Mouse (Mus musculus) CD4-positive, CD25-positive, alpha-beta regulatory T cell, adult 4 months (primary cell): ENCODE results near the gene Sap30. TPM values are rescaled to one million over a fixed set of nuclear protein-coding genes. Genes with fewer than 3 reads are reported as not detected.
"Not testable (repeated sequence)": the region's sequence is repeated elsewhere in the genome, so short reads cannot be mapped to it uniquely, and the experiment has no call there.

ENCODE experiments used
- ATAC-seq: one replicate; pipeline ENCODE4 v1.8.0; 2017
- polyA plus RNA-seq, 2 experiments: library from polyadenylated mRNA; unstranded; fragments of 100-300 nt; shearing (Covaris generic); gene quantifications; one replicate each; pipeline ENCODE4 v1.2.1; 2017

Gene Sap30
- polyA plus RNA-seq, 2 experiments from 2014 or later = 0.36 TPM; not detected in 1

DNA sequence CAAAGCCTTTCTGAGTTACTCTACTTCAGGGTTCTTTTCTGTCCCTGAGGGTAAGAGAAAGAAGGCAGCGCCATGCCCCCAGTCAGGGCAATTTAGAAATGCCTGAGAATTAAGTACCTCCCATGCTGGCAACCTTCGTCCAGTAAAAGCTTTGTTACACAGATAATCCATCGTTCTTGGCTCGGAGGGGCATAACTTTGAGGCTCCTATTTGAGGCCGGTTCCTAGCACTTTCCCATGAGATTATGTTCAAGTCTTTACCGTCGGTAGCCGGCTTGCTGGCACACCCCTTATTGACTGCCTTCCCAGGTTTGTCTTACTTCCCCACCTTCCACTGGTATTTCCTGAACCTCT, 10.8 kb upstream of the Sap30 start:
- no peak for ATAC-seq

DNA sequence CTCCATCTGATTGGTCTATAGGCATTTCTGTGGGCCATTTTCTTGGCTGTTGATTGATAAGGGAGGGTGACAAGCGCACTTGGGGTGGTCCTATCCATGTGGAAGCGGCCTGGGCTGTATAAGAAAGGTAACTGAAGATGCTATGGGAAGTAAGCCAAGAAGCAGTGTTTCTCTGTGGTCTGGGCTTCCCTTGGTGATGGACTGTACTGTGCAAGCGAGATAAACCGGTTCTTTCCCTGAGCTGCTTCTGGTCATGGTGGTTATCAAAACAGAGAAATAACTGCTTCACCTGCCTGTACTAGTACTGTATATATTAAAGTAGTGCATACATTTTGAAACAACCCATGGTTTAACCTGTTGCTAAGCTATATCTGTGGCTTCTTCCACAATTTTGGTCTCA, 4.2 kb upstream of the Sap30 start:
- ATAC-seq = no peak

DNA sequence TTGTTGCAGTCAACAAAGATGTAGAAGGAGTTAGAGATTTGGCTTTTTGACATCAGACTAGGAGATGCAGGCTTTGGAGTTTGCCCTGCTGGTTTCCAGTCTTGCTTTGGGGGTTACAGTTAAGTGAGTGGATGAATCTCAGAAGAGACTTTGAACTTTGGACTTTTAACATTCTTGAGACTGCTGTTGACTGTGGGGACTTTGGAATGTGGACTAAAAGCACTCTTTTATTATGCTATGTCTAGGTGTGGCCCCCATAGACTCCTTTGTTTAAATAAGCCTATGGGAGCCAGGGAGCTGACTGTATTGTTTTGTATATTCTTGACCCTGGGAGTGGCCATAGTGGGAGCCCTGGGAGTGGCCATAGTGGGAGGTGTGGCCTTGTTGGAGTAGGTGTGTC, 2.2 kb upstream of the Sap30 start:
- no peak for ATAC-seq

DNA sequence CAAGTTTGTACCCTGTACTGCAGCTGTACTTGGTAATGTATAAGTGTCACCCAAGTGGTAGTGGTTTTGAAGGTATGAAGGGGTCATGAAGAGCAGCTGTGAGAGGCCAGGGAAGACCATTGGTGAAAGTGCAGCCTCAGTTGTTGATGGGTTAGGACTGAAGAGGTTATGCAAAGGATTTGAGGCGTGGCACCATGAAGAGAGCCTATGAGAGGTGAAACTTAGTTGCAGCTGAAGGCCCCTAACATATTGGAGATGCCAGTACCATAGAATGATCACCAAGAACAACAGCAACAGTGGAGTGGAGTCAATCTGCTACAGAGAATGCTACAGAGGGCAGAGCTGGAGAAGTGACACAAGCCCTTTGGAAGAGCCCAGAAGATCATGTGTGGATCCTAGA, 1.7 kb upstream of the Sap30 start:
- no peak for ATAC-seq

DNA sequence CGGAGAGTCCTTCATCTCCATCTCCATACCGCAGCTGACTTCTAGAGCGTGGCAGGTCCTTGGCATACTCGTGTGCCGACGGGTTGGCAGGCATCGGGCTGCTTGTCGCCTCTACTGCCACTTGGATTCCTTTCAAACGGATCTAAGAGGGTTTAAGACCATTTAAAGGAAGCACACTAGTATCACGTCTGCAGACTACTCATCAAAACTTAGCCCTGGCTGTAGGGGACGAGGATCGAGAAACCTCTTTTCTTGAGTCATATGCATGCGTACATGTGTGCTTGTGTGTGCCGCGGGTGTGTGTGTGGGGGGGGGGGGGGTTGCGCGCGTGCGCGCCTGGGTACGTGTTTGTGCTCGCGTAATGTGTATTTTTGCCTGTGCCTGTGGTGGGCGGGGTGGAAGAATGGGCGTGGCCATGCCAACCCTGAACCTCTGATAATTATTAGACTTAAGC, 679 bp upstream of the Sap30 start:
- ATAC-seq = peak; percentile 47

DNA sequence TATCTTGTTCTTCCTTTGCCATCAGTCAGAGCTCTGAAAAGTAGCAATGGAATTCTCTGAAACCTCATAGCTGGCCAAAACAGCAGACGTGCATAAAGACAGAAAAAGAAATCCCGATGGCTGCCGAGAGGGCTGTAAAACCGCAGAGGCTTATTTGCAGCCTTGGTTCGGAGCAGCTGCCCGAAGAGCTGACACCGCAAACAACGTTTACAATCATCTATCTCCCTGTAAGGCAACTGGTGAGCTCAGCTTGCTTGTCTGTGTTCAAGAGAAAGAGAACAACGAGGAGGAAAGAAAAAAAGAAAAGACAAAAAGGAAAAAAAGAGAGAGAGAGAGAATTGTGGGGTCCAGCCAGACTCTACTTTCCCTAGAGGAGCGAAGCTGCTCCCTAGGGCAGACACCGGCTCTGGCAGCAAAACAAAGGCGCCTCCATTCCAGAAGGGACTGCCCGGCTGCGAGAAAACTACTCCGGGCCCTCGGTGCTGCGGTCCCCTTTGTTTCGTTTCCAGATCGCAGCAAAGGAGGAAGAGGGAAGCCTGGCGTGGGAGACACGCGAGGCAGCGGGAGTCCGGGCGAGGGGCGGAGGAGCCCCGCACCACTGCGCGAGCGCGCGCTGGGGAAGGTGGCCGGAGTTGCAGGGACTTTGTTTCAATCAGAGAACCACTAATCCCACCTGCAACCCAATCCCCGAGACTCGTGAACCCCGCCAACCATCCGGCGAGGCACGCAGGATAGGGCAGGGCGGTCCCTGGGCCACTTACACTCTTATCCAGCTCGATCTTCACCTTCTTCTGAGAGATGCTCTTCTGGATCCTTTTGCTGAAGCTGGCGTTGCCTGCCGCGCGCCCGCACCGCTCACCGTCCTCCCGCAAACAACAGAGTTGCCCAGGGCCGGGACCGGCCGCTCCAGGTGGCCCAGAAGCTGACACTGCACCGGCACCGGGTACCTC, 894 bp downstream of the Sap30 start:
- ATAC-seq = peak; percentile 14

DNA sequence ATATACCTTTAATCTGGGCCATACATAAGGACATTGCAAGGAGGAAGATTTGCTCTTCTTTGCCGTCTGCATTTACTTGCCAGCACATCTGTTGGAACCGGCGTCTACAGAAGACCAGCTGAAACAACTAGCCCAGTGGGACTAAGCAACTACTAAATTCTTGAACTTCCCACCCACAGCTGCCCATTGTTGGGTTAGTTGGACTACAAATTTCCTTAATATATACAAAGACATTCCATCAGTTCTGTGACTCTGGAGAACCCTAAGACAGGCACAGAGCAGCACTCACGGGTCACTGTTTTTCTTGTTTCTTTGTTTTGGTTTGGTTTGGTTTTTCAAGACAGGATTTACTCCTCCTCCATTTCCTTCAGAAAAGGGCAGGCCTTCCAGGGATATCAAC, 7.1 kb downstream of the Sap30 start:
- no peak for ATAC-seq

DNA sequence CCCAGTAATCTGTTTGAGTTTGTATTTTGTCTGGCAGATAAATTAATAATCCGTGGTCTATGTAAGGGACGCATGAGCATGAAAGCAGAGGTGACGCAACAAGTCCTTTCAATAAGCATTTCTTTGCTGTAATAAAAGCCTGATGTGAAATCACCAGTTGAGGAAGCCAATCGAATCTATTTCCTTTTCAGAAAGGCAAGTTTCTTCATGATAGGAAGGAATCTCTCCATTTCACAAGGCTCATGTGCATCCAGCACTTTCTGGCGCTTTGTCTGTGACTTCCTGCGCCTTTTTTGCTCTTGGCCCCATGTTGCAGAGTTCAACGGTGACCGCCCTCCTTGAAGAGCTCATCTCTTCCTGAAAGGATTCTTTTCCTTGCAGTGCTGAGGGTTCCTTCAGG, 8.0 kb downstream of the Sap30 start:
- ATAC-seq = no peak

DNA sequence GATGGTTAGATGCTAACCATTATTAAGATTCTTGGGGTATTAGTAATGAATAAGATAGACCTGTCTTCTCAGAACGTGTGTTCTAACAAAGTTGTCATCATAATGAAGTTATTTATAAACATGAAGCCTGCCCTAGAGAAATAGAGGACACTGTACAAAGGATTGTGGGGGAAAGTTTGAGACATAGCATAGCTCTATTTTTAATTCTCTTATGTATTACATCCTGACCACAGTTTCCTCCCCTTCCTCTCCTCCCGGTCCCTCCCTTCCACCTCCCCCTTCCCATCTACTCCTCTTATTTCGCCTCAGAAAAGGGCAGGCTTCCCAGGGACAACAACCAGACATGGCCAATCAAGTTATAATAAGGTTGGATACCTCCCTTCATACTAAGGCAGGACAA, 9.3 kb downstream of the Sap30 start:
- ATAC-seq = no peak

DNA sequence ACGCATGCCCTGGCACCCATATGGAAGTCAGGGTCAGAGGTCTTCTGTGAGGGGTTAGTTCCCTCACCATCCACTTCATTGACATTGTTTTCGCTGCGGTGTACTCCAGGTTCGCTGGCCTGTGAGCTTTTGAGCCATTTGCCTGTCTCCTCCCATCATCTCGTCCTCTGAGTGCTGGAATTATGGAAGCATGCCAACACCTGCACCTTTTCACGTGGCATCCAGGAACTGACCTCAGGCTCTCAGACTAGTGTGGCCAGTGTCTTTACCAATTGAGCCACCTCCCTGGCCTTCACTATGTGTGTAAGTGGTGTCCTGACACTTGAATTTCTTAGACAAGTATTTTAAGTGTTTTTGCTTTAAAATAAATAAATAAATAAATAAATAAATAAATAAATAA, 13.9 kb downstream of the Sap30 start:
- no peak for ATAC-seq

DNA sequence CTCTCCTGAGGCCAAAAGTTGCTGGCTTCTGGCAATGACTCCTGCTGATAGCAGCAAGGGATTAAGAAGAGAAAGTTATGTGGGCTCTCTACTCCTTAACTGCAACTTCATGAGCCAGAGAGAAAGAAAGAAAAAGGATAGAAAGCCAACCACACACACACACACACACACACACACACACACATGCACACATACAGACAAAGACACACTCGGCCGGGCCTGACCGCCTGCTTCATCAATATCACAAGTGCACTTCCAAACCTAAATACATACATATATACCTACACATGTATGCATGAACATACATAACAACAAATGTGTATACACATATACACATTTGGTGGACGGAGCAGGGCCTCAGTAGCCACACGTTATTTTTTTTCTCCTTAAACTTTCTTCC, 16.8 kb downstream of the Sap30 start:
- no peak for ATAC-seq

DNA sequence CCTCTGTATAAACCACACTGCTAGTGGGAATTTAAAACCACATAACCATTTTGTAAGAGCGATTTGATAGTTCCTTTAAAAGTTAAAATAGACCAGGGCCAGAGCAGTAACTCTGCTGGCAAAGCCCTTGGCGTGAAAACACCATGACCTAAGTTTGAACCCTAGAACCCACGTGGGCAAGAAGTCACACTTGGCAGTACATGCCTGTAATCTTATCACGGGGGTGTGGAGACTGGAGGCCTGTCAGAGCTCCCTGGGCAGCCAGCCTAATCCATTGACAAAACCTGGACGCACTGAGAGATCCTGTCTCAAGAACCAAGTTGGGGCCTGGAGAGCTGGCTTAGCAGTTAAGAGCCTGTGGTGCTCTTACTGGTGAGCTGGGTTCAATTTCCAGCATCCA, 19.0 kb downstream of the Sap30 start:
- ATAC-seq = no peak

DNA sequence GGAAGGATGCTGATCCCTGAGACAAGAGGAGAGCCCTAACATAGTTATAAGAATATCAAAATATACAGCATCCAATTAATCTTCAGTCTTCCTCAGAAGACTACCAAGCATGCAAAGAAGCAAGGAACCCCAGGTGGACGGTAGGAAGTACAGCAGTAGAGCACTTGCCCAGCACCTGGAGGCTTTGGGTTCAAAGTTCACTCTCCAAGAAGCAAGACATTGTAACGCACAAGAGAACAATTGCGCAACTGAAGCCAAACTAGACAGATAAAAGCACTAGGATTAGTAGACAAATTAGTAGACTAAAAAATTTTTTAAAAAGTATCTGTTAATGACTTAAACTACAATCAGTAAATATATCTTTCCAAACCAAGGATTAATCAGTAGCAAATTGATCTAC, 23.9 kb downstream of the Sap30 start:
- ATAC-seq = no peak

DNA sequence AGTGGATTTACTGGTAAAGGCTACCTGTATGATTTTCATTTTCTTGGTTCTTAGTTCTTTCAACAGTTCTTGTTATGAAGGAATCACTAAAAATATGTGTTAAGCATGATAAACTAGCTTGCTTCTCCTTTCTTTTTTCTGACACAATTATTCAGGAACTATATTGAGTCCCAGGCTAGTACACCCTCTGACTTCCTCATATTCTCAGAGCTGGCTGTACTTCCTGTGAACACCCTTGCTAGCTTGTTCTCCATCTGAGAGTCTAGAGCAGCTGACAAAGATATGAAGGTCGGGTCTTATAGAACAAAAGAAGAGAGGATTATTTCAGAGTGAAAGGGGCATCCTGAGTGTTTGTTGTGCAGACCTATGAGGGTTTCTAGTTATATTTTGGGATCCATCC, 24.8 kb downstream of the Sap30 start:
- no peak for ATAC-seq

DNA sequence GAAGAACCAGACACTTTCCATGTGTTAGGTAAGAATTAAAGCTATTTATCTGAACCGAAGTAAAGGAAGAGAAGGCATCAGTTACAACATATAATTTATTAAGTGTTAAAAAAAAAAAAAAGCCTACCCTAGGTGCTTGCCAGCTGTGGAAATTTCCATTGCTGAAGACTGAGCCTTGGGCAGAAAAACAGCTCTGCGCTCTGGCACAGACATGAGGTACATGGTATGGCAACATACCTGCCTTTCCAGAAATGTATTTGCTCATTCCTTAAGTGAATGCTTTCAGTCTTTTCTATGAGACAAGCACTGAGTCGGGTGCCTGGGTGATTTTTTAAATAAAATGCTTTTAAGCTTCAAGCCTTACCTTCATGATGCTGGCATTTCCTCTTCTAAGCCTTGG, 29.7 kb downstream of the Sap30 start:
- no peak for ATAC-seq

DNA sequence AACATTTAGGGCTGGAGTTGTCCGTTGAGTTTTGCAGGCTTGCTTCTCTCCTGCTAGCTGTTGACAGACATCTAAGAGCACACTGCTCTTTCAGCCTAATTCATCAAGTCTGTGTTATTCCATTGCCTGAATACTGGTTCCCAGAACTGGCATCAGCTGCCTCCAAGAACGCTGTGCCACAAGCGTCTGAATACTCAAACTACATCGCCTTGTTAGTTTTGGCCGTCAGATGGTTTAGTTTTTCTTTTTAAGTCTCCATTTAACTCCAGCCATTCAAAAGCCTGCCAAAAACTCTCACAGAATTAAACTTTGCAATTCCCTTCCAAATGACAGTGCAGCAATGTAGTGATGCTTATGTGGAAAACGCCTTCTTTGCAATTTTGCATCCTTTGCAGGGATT, 30.5 kb downstream of the Sap30 start:
- no peak for ATAC-seq

DNA sequence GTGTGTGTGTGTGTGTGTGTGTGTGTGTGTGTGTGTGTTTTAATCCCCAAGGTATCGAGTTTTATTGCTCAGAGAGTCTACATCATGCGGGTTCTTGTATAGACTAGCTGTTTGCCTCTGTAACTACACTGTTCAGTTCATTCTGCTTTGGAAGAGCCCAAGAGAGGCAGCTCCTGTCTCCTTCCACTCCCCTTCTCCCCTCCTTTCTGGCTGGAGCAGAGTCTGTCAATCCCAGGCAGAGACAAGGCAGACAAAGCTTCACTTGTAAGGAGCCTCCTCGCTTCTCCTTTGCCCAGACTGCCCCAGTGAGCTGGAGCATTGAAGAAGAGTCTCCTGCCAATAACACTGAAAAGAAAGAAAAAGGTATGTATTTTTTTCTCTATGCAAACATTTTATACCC, 31.9 kb downstream of the Sap30 start, which contains the start of gene Scrg1:
Scrg1 (plus strand) TSS at position 159 of the 400 bp plus-strand sequence.
- ATAC-seq = no peak

DNA sequence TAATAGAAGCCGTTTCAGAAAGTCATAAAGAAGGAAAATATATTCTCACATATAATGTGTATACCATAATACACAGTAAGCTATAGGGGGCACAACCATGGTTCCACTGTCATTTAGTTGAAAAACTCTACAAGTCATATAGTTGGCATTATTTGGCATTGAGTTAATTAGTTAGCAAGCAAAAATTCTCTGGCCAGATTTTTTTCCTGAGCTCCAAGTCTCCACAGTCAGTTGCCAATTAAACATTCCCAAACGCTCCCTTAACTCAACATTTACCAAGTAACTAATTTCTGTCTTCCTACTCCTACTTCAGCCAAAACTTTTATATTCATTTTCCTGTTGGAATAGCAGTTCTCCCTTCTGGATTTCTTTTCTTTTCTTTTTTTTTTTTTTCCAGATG, 34.3 kb downstream of the Sap30 start:
- no peak for ATAC-seq

DNA sequence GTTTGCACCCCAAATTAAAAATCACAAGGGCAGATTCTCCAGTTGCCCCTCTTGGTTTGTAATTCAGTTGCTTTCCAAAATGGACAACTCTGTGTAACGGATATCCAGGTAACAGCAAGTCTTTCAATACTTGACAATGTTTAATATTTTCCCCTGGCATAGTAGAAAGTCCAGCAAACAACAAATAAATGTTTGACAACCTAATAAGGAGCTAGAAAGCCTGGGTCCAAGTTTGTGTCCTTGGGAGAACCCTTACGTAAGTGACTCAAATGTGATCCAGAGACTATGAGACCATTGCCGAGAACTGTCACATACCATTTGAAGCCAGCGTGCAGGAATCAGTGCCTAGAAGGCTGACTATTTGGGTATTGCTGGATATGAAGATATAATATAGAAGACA, 35.8 kb downstream of the Sap30 start:
- no peak for ATAC-seq

DNA sequence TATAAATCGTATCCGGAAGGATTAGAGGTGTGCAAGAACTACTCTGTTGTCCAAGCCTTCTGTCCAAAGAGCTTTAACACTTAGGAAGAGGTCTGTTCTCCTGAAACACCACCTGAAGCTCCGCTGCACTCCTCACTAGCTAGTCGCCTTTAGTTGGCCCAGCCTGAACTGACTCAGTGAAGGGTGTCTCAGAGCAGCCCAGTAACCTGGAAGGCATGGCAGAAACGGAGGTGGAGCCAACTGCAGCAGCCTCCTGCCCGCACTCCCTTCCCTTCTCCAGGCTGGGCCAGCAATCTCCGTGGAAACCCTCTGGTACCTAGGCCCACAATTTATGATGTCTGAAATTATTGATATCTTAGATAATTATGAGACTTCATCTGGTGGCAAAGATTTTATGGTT, 36.9 kb downstream of the Sap30 start:
- no peak for ATAC-seq

DNA sequence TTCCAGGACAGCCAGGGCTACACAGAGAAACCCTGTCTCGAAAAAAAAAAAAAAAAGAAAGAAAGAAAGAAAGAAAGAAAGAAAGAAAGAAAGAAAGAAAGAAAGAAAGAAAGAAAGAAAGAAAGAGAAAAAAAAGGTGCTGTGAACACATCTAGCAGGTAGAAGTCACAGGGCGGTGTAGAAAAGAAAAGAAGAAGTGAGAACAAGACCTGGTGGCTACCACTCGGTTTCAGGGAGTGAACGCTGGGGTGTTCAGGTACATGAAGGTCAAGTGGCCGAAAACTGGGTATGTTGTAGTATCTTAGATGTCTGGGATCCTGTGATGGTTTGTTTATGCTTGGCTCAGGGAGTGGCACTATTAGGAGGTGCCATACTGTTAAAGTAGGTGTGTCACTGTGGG, 41.8 kb downstream of the Sap30 start:
- ATAC-seq = not testable (repeated sequence)

DNA sequence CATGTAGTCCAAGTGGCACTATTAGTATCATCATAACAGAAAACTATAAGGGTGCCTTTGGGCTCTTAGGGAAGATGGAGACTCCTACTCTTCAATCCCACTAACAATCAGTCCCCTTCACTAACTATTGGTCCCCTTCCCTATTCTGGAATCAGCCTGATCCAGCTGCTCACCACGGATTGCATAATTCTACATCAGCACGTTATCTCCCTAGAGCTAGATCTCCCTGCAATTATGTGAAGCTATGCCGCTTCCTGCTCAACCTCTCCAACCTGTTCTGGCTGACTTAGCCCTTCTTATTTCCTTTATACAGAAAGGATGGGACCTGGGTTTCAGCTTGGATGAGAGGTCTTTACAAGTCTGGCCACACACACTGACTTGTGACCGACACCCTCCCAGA, 44.4 kb downstream of the Sap30 start:
- ATAC-seq = no peak

DNA sequence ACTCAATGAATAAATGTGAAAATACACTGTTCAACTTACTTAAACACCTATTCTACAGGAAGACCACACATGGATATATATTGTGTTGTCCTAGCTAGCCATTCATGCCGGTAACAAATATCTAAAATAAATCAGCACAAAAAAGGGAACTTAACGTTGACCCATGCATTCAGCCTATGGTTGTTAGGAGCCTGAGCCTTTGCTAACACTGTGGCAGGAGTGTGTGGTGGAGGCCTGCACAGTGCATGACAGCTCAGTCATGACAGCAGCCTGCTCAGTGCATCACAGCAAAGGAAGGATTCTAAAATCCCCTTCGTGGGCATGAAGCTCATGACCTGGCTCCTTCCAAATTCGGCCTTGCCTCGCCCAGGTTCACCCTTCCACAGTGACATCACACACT, 46.1 kb downstream of the Sap30 start:
- ATAC-seq = no peak

DNA sequence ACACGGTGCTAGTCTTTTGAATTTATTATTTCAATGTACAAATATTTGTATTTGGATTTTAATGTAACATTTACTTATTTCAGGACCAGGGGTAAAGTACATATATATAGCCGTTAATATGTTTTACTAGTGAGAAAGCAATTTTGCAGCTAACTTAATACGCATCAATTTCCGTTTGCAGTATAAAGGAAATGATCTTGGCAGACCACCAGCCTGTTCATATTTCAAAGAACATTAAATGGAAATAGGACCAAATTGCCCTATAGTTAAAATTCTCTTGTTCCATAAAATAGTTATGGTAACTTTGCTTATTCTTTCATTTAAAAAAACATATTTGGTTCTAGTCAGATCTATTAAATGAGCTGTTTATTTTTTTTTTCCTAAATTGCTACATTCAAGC, 46.5 kb downstream of the Sap30 start:
- no peak for ATAC-seq

DNA sequence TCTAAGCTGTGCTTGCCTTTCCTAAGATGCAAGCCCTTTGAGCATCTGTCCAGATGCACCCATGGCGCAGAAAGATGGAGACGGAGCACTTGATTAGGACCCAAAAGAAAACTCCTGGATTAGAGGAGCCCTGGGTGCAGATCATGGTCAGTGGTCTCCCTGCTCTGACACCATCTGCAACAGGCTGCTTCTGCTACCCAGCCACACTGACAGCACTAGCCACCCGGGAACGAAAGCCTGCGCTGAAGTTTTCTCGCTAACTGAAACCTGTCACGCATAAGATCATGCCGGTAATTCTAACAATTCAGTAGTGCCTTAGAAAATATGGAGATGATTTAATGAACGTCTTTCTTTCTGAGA, 51.2 kb downstream of the Sap30 start:
- no peak for ATAC-seq
